Mouse (Mus musculus) megakaryocyte progenitor cell, adult 5-6 weeks (primary cell): ENCODE measurements around the gene Rasgrf2. TPM values are rescaled to one million over a fixed set of nuclear protein-coding genes. Genes with fewer than 3 reads are reported as not detected.
A peak's percentile ranks its signal among the peaks of the same experiment; 100 is the strongest.
"Not testable (repeated sequence)": the region's sequence is repeated elsewhere in the genome, so short reads cannot be mapped to it uniquely, and the experiment has no call there.

Source experiments
- ATAC-seq: replicated peaks from 2 replicates; pipeline ENCODE4 v1.8.0; 2016; ENCODE audit warnings: mild to moderate bottlenecking, moderate TSS enrichment, inconsistent platforms; ENCODE audit not compliant: poor library complexity
- total RNA-seq, 2 experiments: library from RNA; stranded (forward) in 1 of 2; stranded (reverse) in 1 of 2; fragments of 157-497, 149-512 nt in 1 of 2; fragments of 200-1000 nt in 1 of 2; gene quantifications; 2 replicates each; pipeline versions ENCODE4 v1.2.3 to v1.2.4; 2015 to 2017

Rasgrf2 gene
- total RNA-seq (2015) (1.3 and 2.1 TPM in 2 replicates), total RNA-seq (2017) (0.17 and 1.2 TPM in 2 replicates)

- peak; percentile 65 for ATAC-seq
Measured at GRCm38 (mm10) chr13:92131384-92132150, at the start of gene Rasgrf2. Rasgrf2 (minus strand) TSS chr13:92131656.

GRCm38 (mm10) chr13:92172686-92173085, 41.2 kb upstream of the Rasgrf2 start:
- ATAC-seq = not testable (repeated sequence)

- ATAC-seq = no peak
Measured at GRCm38 (mm10) chr13:92150551-92150950, 19.1 kb upstream of the Rasgrf2 start.

- no peak for ATAC-seq
Measured at GRCm38 (mm10) chr13:92148858-92149257, 17.4 kb upstream of the Rasgrf2 start.

DNA sequence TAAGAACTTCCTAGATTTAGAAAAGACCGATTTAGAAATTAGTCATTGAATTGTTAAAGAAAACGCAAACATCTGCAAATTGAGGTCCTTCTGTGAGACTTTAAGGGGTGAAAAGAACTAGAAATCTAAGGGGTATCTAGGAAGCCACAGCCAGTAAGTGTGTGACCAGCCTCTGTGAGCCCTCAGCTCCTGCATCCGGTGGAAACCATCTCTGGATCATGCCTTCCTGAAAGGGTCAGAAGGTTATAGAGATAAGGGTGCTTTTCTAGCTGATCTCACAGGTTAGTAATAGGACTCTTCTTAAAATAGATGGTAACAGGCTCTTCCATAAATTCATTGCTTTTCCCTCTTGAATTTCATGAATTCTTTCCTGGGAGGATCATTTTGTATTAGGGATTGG, 3.3 kb upstream of the Rasgrf2 start:
- ATAC-seq = no peak

GRCm38 (mm10) chr13:92132599-92132998, 1.1 kb upstream of the Rasgrf2 start:
- no peak for ATAC-seq

GRCm38 (mm10) chr13:92130994-92131383, 467 bp downstream of the Rasgrf2 start:
- no peak for ATAC-seq

DNA sequence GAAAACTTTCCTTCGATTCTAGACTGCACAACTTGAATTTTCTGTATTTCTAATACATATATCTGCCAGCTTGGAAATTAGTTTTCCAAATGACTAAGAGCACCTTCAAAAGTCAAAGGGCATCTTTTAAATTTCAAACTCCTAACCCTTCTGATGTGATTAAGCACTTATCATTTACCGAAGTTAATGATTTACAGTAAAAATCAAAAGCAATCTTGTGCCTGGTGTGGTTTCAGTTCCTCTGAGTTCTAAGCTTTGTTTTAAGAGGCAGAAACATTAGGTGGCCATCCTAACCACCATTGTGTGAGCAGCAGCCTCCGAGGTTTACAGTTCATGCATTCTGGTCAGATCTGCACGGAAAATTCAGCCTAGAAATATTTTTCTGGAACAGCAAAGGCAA, 1.6 kb downstream of the Rasgrf2 start:
- no peak for ATAC-seq

GRCm38 (mm10) chr13:92125902-92126301, 5.6 kb downstream of the Rasgrf2 start:
- ATAC-seq = no peak

GRCm38 (mm10) chr13:92119623-92120022, 11.8 kb downstream of the Rasgrf2 start:
- ATAC-seq = no peak

- no peak for ATAC-seq
Measured at GRCm38 (mm10) chr13:92114076-92114475, 17.4 kb downstream of the Rasgrf2 start.

DNA sequence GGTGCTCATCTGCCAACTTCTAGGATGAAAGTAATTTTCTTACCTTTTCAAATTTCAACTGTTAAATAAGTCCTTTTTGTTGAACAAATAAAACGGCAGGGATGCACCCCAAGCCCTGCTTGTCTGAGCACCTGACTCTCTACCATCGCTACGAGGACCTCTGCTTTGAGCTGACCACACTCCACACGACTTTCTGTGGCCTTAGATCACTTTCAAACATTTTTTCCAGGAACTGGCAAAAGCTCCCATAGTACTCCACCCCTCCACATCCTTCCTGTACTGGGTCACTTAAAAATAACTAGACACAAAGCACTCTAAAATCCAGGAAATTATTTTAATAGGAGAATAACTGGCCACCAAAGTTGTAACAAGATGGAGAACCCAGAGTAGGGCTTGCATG, 23.2 kb downstream of the Rasgrf2 start:
- no peak for ATAC-seq

- ATAC-seq = no peak
Measured at GRCm38 (mm10) chr13:92104259-92104658, 27.2 kb downstream of the Rasgrf2 start.

GRCm38 (mm10) chr13:92098484-92098883, 33.0 kb downstream of the Rasgrf2 start:
- no peak for ATAC-seq

GRCm38 (mm10) chr13:92095131-92096090, 36.0 kb downstream of the Rasgrf2 start:
- ATAC-seq = no peak

DNA sequence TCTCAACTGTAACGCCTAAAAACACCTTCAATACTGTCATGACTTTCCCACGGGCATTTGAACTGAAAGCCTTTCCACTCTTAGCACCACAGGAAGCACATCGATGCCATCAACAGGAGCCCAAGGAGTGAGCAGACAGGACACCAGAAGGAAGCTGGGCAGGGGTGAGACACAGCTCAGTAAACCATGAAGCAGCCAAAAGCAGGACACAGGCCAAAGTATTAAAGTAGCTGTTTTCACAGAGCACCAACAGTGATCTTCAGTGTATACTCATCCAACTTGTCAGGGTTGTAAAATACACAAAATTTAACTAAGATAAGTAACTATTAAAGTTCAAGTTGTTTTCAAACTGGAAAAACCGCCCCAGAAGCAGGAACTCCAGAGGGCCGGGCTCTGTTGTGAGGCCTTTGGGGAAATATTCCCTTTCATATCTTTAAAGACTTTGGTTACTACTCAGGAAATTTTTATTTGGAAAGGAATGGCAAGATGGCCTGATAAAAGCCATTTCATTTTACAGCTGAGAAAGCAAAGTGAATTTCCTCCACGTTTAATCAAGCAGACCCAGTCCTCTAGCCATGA, 37.7 kb downstream of the Rasgrf2 start:
- no peak for ATAC-seq

GRCm38 (mm10) chr13:92073111-92073510, 58.3 kb downstream of the Rasgrf2 start:
- no peak for ATAC-seq

- ATAC-seq = no peak
Measured at GRCm38 (mm10) chr13:92068651-92069050, 62.8 kb downstream of the Rasgrf2 start.

- no peak for ATAC-seq
Measured at GRCm38 (mm10) chr13:92067831-92068230, 63.6 kb downstream of the Rasgrf2 start.

GRCm38 (mm10) chr13:92053748-92054147, 77.7 kb downstream of the Rasgrf2 start:
- no peak for ATAC-seq

DNA sequence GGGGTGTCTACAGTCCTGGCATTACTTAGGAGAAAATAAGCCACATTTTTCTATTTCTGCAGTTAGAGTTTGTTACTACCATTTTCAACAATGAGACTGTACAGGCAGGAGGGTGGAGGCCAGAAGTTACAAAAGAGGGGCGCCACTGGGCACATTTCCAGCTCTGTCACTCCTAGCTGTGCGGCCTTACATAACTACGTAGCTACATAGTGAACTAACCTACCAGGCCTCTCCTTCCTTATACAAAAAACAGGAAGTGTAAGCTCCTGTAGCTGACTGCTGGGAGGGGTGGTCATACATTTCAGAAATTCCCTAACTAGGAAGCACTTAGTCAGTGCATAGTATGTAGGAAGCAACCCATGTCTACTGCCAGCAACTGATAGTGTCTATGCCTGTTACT, 78.5 kb downstream of the Rasgrf2 start:
- peak; percentile 97 for ATAC-seq
